Mouse (Mus musculus) forebrain, embryonic 14.5 days (tissue): Measurements from ENCODE around the gene Alpk3. TPM values are rescaled to one million over a fixed set of nuclear protein-coding genes. Genes with fewer than 3 reads are reported as not detected.
A peak's percentile ranks its signal among the peaks of the same experiment; 100 is the strongest.

ENCODE experiments used
- ATAC-seq: fragments of 200-750 bp; cut with Nextera tagmentation; 2 replicates; pipeline ENCODE4 v1.8.0; 2017; ENCODE audit warnings: mild to moderate bottlenecking, moderate library complexity
- DNase-seq: peaks from one replicate; pipeline ENCODE4 v3.0.0-alpha.2; 2015; ENCODE audit warnings: low spot score
- H3K27ac ChIP-seq: fragments of 300-500 bp; sonication (generic); 2 replicates; pipeline ENCODE4 v1.5.1; 2014; ENCODE audit warnings: low read depth, mild to moderate bottlenecking, control low read depth, low read length, moderate library complexity
- H3K27me3 ChIP-seq: fragments of 300-500 bp; sonication (generic); replicated peaks from 2 replicates; pipeline ENCODE4 v1.6.1; 2014; ENCODE audit warnings: low read length, control low read depth, mixed read lengths; ENCODE audit not compliant: control insufficient read depth, insufficient read depth
- H3K36me3 ChIP-seq: fragments of 300-500 bp; sonication (generic); 2 replicates; pipeline ENCODE4 v1.6.1; 2014; ENCODE audit warnings: low read length, control low read depth; ENCODE audit not compliant: control insufficient read depth, insufficient read depth
- H3K4me1 ChIP-seq: fragments of 300-500 bp; sonication (generic); 2 replicates; pipeline ENCODE4 v1.6.1; 2014; ENCODE audit warnings: antibody characterized with exemption, low read length, control low read depth; ENCODE audit not compliant: control insufficient read depth, insufficient read depth
- H3K4me2 ChIP-seq: fragments of 300-500 bp; sonication (generic); 2 replicates; pipeline ENCODE4 v1.6.1; 2014; ENCODE audit warnings: mild to moderate bottlenecking, control low read depth, low read length
- H3K4me3 ChIP-seq: fragments of 300-500 bp; sonication (generic); 2 replicates; pipeline ENCODE4 v1.5.1; 2014; ENCODE audit warnings: low read depth, low read length, control low read depth
- H3K9ac ChIP-seq: fragments of 300-500 bp; sonication (generic); 2 replicates; pipeline ENCODE4 v1.6.1; 2014; ENCODE audit warnings: mild to moderate bottlenecking, low read length, control low read depth, moderate library complexity
- H3K9me3 ChIP-seq: fragments of 300-500 bp; sonication (generic); replicated peaks from 2 replicates; pipeline ENCODE4 v1.6.1; 2016; ENCODE audit warnings: low read length, control low read depth, mixed read lengths; ENCODE audit not compliant: control insufficient read depth
- WGBS: fragments of 180-500 bp; shearing (Covaris S2); extraction: QIAGEN DNeasy Blood & Tissue Kit; methylation state at CpG from one replicate; pipeline ENCODE4 v1.1.7; 2014; 5-methylcytosine and 5-hydroxymethylcytosine counted together
- polyA plus RNA-seq: library from polyadenylated mRNA; unstranded; fragments of >200 nt; fragmentation: Nextera tagmentation; extraction: Ambion mirVana; gene quantifications from 2 replicates; pipeline ENCODE4 v1.2.1, GENCODE M21; 2014

The Alpk3 gene
- polyA plus RNA-seq, 1 experiment from 2014 or later, result 0.06 TPM

DNA sequence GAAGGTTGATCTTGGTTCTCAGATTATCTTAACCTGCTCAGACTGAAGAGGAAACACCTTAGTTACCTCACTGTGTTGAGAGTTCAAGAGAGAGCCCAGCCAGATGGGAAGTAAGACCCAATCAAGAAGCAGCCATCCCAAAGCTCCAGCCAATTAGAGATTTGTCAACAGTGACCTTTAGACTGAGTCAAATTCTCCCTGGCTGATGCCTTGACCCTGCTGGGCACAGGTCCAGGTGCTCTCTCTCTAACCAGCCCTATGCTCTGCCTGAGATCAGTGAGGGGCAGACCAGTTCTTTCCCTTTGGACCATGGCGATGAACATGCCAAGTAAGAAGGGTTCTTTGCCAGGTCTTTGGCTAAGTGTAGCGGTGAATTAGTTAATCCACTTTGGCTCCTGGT, 54.3 kb downstream of the Alpk3 start:
- H3K4me1 ChIP-seq, result no peaks in the 10 kb centered on the region
- no peak overlapping the region for H3K4me2 ChIP-seq
- ATAC-seq (no peak), DNase-seq (no peak)
- H3K27me3 ChIP-seq, result no peaks in the 10 kb centered on the region
- no peaks in the 10 kb centered on the region for H3K9me3 ChIP-seq
- no peaks in the 10 kb centered on the region for H3K36me3 ChIP-seq
- 89% methylated on average over 2 of the region's 2 CpGs for WGBS
- H3K27ac ChIP-seq, result no peak overlapping the region
- no peak overlapping the region for H3K9ac ChIP-seq
- H3K4me3 ChIP-seq, result no peak overlapping the region

DNA sequence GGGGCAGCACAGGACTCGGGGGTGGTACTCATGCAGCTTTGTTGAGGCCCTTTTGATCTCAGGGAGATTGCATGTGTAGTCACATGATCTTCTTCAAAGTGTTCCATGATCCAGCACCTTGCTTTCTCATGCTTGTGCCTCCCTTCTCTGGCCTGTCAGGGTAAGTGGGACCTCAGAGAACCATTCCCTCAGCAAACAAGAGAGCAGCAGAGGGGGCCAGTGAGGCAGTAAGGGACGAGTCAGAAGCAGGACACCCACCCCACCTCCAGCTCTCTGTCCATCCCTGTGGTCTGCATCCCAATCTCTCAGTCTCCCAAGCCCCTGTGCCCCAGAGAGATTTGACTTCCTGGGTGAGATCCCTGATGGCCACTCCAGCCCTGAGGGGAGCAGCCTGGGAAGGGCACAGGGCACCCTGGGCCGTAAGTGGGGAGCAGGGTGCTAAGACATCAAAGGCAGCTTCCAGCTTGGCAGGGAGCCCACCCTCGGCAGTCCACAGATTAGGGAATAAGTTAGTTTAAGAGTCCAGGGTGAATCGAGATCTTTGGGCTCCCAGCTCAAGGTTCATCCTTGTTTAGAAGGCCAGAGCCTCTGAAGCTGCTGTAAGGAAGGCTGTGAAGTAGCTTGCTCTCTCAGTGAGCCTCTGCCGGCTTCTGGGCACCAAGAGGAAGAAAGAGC, 55.4 kb downstream of the Alpk3 start:
- no peak overlapping the region for H3K4me3 ChIP-seq
- WGBS, result 42% methylated on average over 6 of the region's 6 CpGs
- no peaks in the 10 kb centered on the region for H3K4me1 ChIP-seq
- DNase-seq (no peak), ATAC-seq (no peak)
- H3K27me3 ChIP-seq, result no peaks in the 10 kb centered on the region
- no peak overlapping the region for H3K27ac ChIP-seq
- H3K9me3 ChIP-seq, result no peaks in the 10 kb centered on the region
- H3K9ac ChIP-seq, result no peak overlapping the region
- no peak overlapping the region for H3K4me2 ChIP-seq
- no peaks in the 10 kb centered on the region for H3K36me3 ChIP-seq

DNA sequence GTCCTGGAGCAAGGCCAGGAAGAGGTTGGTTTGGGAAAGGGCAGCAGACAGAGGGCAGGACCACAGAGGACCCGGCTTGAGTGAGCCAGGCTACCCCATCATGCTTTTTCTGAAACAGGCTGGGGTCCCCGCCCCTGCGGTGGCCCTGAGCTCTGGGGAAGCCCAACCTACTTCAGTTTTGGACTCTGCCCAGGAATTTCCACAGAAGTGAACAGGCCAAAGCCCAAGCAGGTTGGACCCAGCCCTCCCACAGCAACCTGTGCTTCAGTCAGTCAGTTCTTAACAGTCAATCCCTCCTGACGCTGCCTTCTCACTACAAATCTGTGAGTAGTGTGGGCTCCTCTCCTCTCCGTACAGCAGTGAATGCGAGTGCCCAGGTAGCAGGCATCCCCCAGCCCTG, 57.2 kb downstream of the Alpk3 start, which contains the start of gene Slc28a1:
Gene Slc28a1, plus strand, starts transcription at position 245 of the 400 bp plus-strand sequence.
- H3K4me2 ChIP-seq, result no peak within 1 kb of the TSS
- WGBS, result 68% methylated on average over 6 of the region's 6 CpGs
- H3K27ac ChIP-seq, result no peak within 1 kb of the TSS
- H3K36me3 ChIP-seq, result no peaks in the 10 kb centered on the region
- ATAC-seq (no peak), DNase-seq (no peak)
- H3K9me3 ChIP-seq, result no peaks in the 10 kb centered on the region
- no peaks in the 10 kb centered on the region for H3K27me3 ChIP-seq
- no peak within 1 kb of the TSS for H3K9ac ChIP-seq
- H3K4me3 ChIP-seq, result no peak within 1 kb of the TSS
- no peaks in the 10 kb centered on the region for H3K4me1 ChIP-seq

DNA sequence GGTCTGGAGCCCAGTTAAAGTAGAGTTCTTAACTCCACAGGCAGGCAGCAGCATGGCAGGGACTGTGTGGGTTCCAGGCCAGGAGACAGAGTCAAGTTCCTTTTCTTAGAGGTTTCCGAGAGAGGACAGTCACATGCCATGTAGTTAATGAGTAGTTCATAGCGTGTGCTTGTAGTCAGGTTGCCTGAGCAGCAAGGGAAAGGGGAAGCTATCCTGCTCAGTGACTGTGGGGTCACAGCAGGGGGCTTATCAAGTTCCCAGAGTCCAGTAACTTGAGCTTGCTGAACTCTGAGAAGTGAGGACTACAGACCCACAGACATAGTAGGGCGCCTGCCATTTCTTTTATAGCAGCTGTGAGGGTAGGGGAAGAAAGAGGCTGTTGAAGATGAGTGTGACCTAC, 63.7 kb downstream of the Alpk3 start:
- WGBS, result 67% methylated on average over 3 of the region's 3 CpGs
- Histone ChIP-seq H3K4me2 (no peak overlapping the region), H3K36me3 (no peaks in the 10 kb centered on the region), H3K4me3 (no peak overlapping the region), H3K9me3 (no peaks in the 10 kb centered on the region), H3K9ac (no peak overlapping the region), H3K27ac (no peak overlapping the region), H3K27me3 (no peaks in the 10 kb centered on the region), H3K4me1 (no peaks in the 10 kb centered on the region)
- DNase-seq, result no peak
- ATAC-seq, result no peak

DNA sequence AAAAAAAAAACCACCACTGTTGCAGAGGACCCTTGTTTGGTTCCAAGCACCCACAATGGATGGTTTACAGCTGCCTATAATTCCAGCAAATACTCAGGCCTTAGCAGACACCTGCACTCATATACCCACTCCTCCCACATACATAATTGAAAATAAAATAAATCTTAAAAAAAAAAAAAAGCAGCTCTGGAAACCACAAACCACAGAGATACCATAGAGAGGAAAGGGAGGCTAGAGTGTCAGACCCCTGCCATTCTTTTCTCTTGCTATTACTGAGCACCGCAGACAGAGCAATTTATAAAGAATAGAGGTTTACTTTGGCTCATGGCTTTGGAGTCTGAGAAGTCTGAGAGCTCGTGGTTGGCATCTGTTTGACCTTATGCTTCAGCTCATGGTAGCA, 65.4 kb downstream of the Alpk3 start:
- Histone ChIP-seq H3K27me3 (no peaks in the 10 kb centered on the region), H3K36me3 (no peaks in the 10 kb centered on the region), H3K27ac (no peak overlapping the region), H3K9me3 (no peaks in the 10 kb centered on the region), H3K4me3 (no peak overlapping the region), H3K4me1 (no peaks in the 10 kb centered on the region), H3K9ac (no peak overlapping the region), H3K4me2 (no peak overlapping the region)
- no peak for DNase-seq
- ATAC-seq, result no peak
- 70% methylated on average over 2 of the region's 2 CpGs for WGBS

DNA sequence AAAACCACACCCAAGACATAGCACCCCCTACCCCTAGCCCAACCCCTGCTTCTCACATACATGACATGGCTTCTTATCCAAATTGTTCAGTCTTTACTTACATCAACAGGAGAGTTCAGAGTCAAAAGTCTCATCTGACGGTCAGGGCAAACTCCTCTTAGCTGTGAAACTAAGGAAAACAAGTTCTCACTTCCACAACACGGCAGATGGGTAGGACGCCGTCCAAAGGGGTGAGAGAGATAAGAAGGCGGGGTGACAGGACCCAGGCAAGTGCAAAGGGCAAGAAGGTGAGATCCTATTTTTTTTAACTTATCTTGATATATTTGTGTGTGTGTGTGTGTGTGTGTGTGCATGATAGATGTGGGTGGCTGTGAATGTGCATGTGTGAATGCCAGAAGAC, 66.2 kb downstream of the Alpk3 start:
- no peak overlapping the region for H3K4me2 ChIP-seq
- H3K27me3 ChIP-seq, result no peaks in the 10 kb centered on the region
- H3K4me3 ChIP-seq, result no peak overlapping the region
- no peaks in the 10 kb centered on the region for H3K36me3 ChIP-seq
- DNase-seq, result no peak
- no peak for ATAC-seq
- H3K4me1 ChIP-seq, result no peaks in the 10 kb centered on the region
- no peaks in the 10 kb centered on the region for H3K9me3 ChIP-seq
- no peak overlapping the region for H3K27ac ChIP-seq
- 98% methylated on average over 5 of the region's 5 CpGs for WGBS
- H3K9ac ChIP-seq, result no peak overlapping the region

DNA sequence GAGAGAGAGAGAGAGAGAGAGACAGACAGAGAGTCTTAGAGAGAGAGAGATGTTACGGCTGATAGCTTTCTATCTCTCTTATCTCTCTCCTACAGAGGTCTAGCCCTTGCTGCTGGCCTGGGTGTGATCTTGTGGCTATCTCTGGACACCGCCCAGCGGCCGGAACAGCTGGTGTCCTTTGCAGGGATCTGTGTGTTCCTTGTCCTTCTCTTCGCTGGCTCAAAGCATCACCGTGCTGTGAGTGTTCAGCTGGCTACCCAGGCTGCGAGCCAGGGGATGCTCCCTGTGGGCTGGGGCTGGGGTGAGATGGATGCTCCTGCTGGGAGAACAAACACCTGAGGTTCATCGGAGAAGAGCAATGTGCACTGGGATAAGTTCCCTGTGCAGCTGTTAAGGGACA, 67.4 kb downstream of the Alpk3 start:
- no peak overlapping the region for H3K27ac ChIP-seq
- WGBS, result 86% methylated on average over 8 of the region's 8 CpGs
- no peaks in the 10 kb centered on the region for H3K36me3 ChIP-seq
- H3K4me3 ChIP-seq, result no peak overlapping the region
- H3K9me3 ChIP-seq, result no peaks in the 10 kb centered on the region
- H3K4me1 ChIP-seq, result no peaks in the 10 kb centered on the region
- no peak overlapping the region for H3K4me2 ChIP-seq
- DNase-seq (no peak), ATAC-seq (no peak)
- H3K9ac ChIP-seq, result no peak overlapping the region
- no peaks in the 10 kb centered on the region for H3K27me3 ChIP-seq

DNA sequence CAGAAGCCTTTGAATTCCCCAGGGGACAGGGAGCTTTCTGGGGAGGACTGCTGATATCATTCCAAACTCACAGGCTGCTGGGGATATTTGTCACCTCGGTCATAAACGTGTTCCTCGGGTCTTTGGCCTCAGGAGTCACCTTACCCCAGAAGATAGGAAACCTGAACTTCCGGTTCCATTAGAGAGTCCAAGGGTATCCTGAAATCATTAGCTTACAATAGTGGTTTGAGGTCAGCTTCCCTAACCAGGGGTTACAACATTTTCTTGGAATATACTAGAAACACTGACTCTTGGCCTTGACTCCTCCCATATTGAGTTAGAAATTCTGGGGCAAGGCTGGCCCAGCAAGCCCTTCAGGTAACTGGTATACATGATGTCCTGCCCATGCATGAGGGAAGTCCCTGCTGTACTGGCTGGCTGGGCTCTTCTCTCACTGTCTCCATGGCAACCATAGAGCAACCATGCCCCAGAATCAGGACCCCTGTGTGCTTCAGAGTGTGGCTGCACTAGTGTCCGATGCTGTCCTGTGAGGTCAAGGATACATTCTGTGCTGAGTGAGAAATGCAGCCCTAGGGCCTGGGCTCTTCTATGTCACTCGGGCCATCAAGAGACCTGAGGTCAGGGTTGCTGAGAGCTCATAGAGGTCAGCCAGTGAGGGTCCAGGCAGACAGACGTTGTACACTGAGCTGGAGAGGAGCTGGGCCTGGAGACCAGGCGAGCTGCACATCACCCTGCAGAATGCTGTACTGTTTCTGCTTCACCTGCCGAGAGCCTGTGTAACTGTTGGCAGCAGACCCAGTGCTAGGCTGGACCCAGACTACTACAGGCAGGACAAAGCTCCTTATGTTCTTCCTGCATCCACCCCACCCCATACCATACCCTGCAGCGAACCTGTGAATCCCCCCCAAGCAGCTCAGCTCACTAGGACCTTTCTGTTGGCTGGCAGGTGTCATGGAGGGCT, 68.1 kb downstream of the Alpk3 start:
- no peak overlapping the region for H3K4me3 ChIP-seq
- no peak for ATAC-seq
- no peaks in the 10 kb centered on the region for H3K4me1 ChIP-seq
- peak; percentile 23 for DNase-seq
- no peaks in the 10 kb centered on the region for H3K27me3 ChIP-seq
- H3K4me2 ChIP-seq, result no peak overlapping the region
- H3K36me3 ChIP-seq, result no peaks in the 10 kb centered on the region
- no peak overlapping the region for H3K27ac ChIP-seq
- H3K9me3 ChIP-seq, result no peaks in the 10 kb centered on the region
- WGBS, result 76% methylated on average over 10 of the region's 10 CpGs
- H3K9ac ChIP-seq, result no peak overlapping the region

DNA sequence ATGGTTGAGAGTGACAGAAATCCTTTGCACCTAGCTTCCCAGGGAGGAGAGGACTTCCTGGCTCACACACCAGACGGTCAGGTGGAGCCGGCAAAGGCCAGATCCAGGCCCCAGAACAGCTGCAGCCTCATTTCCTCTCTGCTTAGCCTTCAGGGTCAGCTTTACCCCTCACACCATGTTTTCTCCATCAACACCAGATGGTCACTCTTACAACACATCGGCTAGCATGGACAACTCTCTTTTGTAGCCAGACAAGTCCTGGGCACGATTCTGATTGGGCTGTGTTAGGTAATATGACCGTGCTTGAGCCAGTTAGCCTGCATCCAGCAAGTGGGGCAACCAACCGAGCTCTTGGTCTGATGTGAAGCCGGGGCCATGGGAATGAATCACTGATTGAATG, 74.5 kb downstream of the Alpk3 start:
- Histone ChIP-seq H3K9me3 (no peaks in the 10 kb centered on the region), H3K9ac (no peak overlapping the region), H3K27me3 (no peaks in the 10 kb centered on the region), H3K4me3 (no peak overlapping the region), H3K36me3 (no peaks in the 10 kb centered on the region), H3K27ac (no peak overlapping the region), H3K4me2 (no peak overlapping the region), H3K4me1 (no peaks in the 10 kb centered on the region)
- DNase-seq (no peak), ATAC-seq (no peak)
- 82% methylated on average over 7 of the region's 7 CpGs for WGBS
